ENCODE assay signal across 21 mouse cellular contexts in the genomic region with DNA sequence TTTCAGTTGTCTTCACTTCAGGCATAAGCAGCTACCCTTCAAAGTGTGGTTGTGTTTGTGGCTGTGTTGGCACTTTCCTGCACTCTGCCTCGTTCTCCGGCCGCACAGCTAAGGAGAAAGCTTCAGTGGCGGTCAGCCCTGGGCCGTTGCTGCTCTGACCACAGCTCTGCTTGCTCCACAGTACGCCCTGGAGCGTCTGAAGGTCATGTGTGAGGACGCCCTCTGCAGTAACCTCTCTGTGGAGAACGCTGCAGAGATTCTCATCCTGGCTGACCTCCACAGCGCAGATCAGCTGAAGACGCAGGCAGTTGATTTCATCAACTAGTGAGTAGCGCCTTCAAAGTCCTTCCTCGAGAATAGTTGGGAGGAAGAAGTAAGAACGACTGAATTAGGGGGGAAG. TPM values are rescaled to one million over a fixed set of nuclear protein-coding genes. Genes with fewer than 3 reads are reported as not detected.
DNase-seq lines count a peak whose midpoint lies in the region; ATAC-seq and TF ChIP-seq lines count a peak whose summit lies in the region.
"Had no signal": no experiment of that assay in that cellular context is flagged by ENCODE, and none has a peak within 500 bp of the region (broad histone marks: within the 10 kb centered on the region; RNA-seq: fewer than 3 reads in every experiment).

No protein-coding gene starts in this region.

- H3K9me3 ChIP-seq in heart, embryonic 11.5 days (replicated peaks; ENCODE audit: control insufficient read depth, low read length): no peaks in the 10 kb centered on the region
- H3K9me3 ChIP-seq in heart, postnatal 0 days (replicated peaks; ENCODE audit: control insufficient read depth, low read length): no peaks in the 10 kb centered on the region
- H3K9me3 ChIP-seq: forebrain, embryonic 13.5 days; hindbrain, embryonic 13.5 days; limb, embryonic 15.5 days; megakaryocyte, embryonic 14.5 days had no signal

- no peak for TF ChIP-seq EP300 in heart, postnatal 0 days (IDR thresholded peaks at IDR 0.05; ENCODE audit: low read depth)

- peak overlapping the region; percentile 57 for H3K27ac ChIP-seq in heart, embryonic 11.5 days (ENCODE audit: low read depth, low read length)
- peak overlapping the region; percentile 54 for H3K27ac ChIP-seq in heart, postnatal 0 days (ENCODE audit: low read depth)
- H3K27ac ChIP-seq: forebrain, embryonic 13.5 days; hindbrain, embryonic 13.5 days; limb, embryonic 15.5 days; liver, embryonic 14.5 days had no signal

- H3K27me3 ChIP-seq in heart, embryonic 11.5 days (ENCODE audit: control insufficient read depth, insufficient read depth, low read length): no peaks in the 10 kb centered on the region
- H3K27me3 ChIP-seq in heart, postnatal 0 days (ENCODE audit: control insufficient read depth, insufficient read depth, low read length): no peaks in the 10 kb centered on the region
- H3K27me3 ChIP-seq: forebrain, embryonic 13.5 days; hindbrain, embryonic 13.5 days; limb, embryonic 15.5 days; megakaryocyte, embryonic 14.5 days had no signal

- DNase-seq in heart, adult 8-10 months (ENCODE audit: low spot score): no peak
- DNase-seq in heart, postnatal 0 days (ENCODE audit: low spot score): no peak
- no peak for DNase-seq in heart, postnatal 36 days
- peak; percentile 70 for DNase-seq in adrenal gland, postnatal 10 days
- DNase-seq in adrenal gland, postnatal 25 days: peak; percentile 51
- no peak for DNase-seq in gastrocnemius, postnatal 10 days
- DNase-seq: cerebellum, adult 2 months; cerebellum, postnatal 25 days; embryo, embryonic 11 days; kidney, adult 18-20 months; lung, embryonic 14.5 days; midbrain, embryonic 14.5 days; retina, postnatal 1 day; right cerebral cortex, postnatal 25 days had no signal

- peaks cover 4% of the 10 kb centered on the region; the same call in 1 of the 2 replicates for H3K4me1 ChIP-seq in heart, embryonic 11.5 days (ENCODE audit: control insufficient read depth, insufficient read depth, low read length)
- no peaks in the 10 kb centered on the region for H3K4me1 ChIP-seq in heart, postnatal 0 days (ENCODE audit: control insufficient read depth, insufficient read depth)
- H3K4me1 ChIP-seq: limb, embryonic 15.5 days; megakaryocyte, embryonic 14.5 days had no signal

- no peak overlapping the region for H3K4me2 ChIP-seq in heart, embryonic 11.5 days
- H3K4me2 ChIP-seq in heart, postnatal 0 days (ENCODE audit: low read depth, low read length): no peak overlapping the region
- H3K4me2 ChIP-seq: forebrain, embryonic 13.5 days; hindbrain, embryonic 13.5 days; limb, embryonic 15.5 days; lung, embryonic 14.5 days had no signal

- intact Hi-C loops in heart, postnatal 36 days (cut with DNase I): no loop called here

- no peak for ATAC-seq in heart, embryonic 11.5 days (replicated peaks; ENCODE audit: insufficient number of reproducible peaks, low FRiP score, low TSS enrichment)
- ATAC-seq in heart, postnatal 0 days (ENCODE audit: insufficient read depth, low read depth): peak; percentile 64; the same call in 1 of the 2 replicates
- ATAC-seq: forebrain, embryonic 13.5 days had no signal

- 0 out of 2 replicates have a peak overlapping the region, but pooled peaks have one; percentile 10 for H3K9ac ChIP-seq in heart, embryonic 11.5 days (ENCODE audit: low read depth, low read length)
- no peak overlapping the region; the same call in 1 of the 2 replicates for H3K9ac ChIP-seq in heart, postnatal 0 days (replicated peaks; ENCODE audit: low read depth, low read length)
- H3K9ac ChIP-seq: forebrain, embryonic 13.5 days; hindbrain, embryonic 13.5 days; limb, embryonic 15.5 days; liver, embryonic 14.5 days; lung, embryonic 14.5 days had no signal

- 67% methylated on average over 14 of the region's 14 CpGs for WGBS in heart, embryonic 11.5 days (ENCODE audit: insufficient replicate concordance)
- 53% methylated on average over 14 of the region's 14 CpGs for WGBS in heart, postnatal 0 days

- peaks cover 15% of the 10 kb centered on the region for H3K36me3 ChIP-seq in heart, embryonic 11.5 days (ENCODE audit: control insufficient read depth, insufficient read depth, low read length)
- H3K36me3 ChIP-seq in heart, postnatal 0 days (replicated peaks; ENCODE audit: control insufficient read depth, insufficient read depth, low read length): peaks cover 93% of the 10 kb centered on the region

- H3K4me3 ChIP-seq in heart, embryonic 11.5 days (ENCODE audit: low read depth, low read length): no peak overlapping the region
- no peak overlapping the region for H3K4me3 ChIP-seq in heart, postnatal 0 days (ENCODE audit: low read depth, low read length)
- H3K4me3 ChIP-seq: forebrain, embryonic 13.5 days; hindbrain, embryonic 13.5 days; limb, embryonic 15.5 days; megakaryocyte, embryonic 14.5 days had no signal

- TF ChIP-seq CTCF in heart, postnatal 0 days (IDR thresholded peaks at IDR 0.05; ENCODE audit: low read depth): no peak

RNA-seq across cellular contexts. Expression of gene Nxph3, which starts 24.3 kb away (rescaled TPM):
- polyA plus RNA-seq in heart, embryonic 11.5 days (2014; fragmentation: Nextera tagmentation; extraction: Ambion mirVana): 0.24 and 0.39 TPM in 2 replicates
- under 1 TPM; 0.41 to 0.76 (median 0.50) TPM for total RNA-seq in heart, adult 8-10 months (2022)
- not detected in 2 replicates for total RNA-seq in heart, postnatal 0 days (2014; rRNA removed; ENCODE audit: low replicate concordance)
- 0.08 and 0.14 TPM in 2 replicates for polyA plus RNA-seq in heart, postnatal 0 days (2015; fragmentation: Nextera tagmentation; extraction: Ambion mirVana)
- under 1 TPM; 0.64 to 0.68 TPM for total RNA-seq in heart, postnatal 36 days (2021)
- 1 to 10 TPM; 2.3 to 2.4 TPM for total RNA-seq in adrenal gland, postnatal 10 days (2021)
- total RNA-seq in adrenal gland, postnatal 25 days (2021): 2.0 and 2.9 TPM in 2 replicates
- 1 to 10 TPM in 1 of 2 experiments, under 1 TPM in 1; 0.87 to 1.1 TPM for total RNA-seq in gastrocnemius, postnatal 10 days (2021)
- total RNA-seq: MEL had no signal

Comparison
In these comparisons a context has a peak if more than half of its experiments do, and no peak if none do; other contexts are left out.
1. DNase-seq: peak in adrenal gland, postnatal 10 days (single experiment) and adrenal gland, postnatal 25 days (single experiment); none in heart, adult 8-10 months (single experiment), heart, postnatal 0 days (single experiment), heart, postnatal 36 days (0 of 2) and gastrocnemius, postnatal 10 days (single experiment).